Mouse (Mus musculus) stomach, postnatal 0 days (tissue): ENCODE data around the gene Mmp10.

Experiments
- CTCF ChIP-seq: IDR thresholded peaks from 2 replicates; pipeline ENCODE4 v1.5.1; 2016; ENCODE audit warnings: antibody characterized with exemption, low read depth, mild to moderate bottlenecking, moderate library complexity
- EP300 ChIP-seq: optimal IDR thresholded peaks from 2 replicates; pipeline ENCODE3; 2016; ENCODE audit warnings: antibody characterized with exemption

- TF ChIP-seq CTCF: no peak
- no peak for TF ChIP-seq EP300
These were observed 7.6 kb downstream of the Mmp10 start for GRCm38 (mm10) chr9:7509619-7510233.
